Mouse (Mus musculus) forebrain, embryonic 13.5 days (tissue): ENCODE measurements around the gene Aspg. TPM values are rescaled to one million over a fixed set of nuclear protein-coding genes. Genes with fewer than 3 reads are reported as not detected.
A peak's percentile ranks its signal among the peaks of the same experiment; 100 is the strongest.

Experiments
- ATAC-seq: fragments of 200-750 bp; cut with Nextera tagmentation; 2 replicates; pipeline ENCODE4 v1.8.0; 2017
- H3K27ac ChIP-seq: fragments of 300-500 bp; sonication (generic); 2 replicates; pipeline ENCODE4 v1.5.1; 2015; ENCODE audit warnings: inconsistent platforms, mild to moderate bottlenecking, moderate library complexity
- H3K27me3 ChIP-seq: fragments of 300-500 bp; sonication (generic); 2 replicates; pipeline ENCODE4 v1.6.1; 2015; ENCODE audit warnings: mild to moderate bottlenecking, inconsistent platforms
- H3K36me3 ChIP-seq: fragments of 300-500 bp; sonication (generic); 2 replicates; pipeline ENCODE4 v1.6.1; 2015; ENCODE audit warnings: mild to moderate bottlenecking, inconsistent platforms; ENCODE audit not compliant: poor library complexity, severe bottlenecking
- H3K4me1 ChIP-seq: fragments of 300-500 bp; sonication (generic); 2 replicates; pipeline ENCODE4 v1.6.1; 2015; ENCODE audit warnings: inconsistent platforms
- H3K4me2 ChIP-seq: fragments of 300-500 bp; sonication (generic); 2 replicates; pipeline ENCODE4 v1.6.1; 2015; ENCODE audit warnings: inconsistent platforms, mild to moderate bottlenecking, moderate library complexity
- H3K4me3 ChIP-seq: fragments of 300-500 bp; sonication (generic); 2 replicates; pipeline ENCODE4 v1.5.1; 2015; ENCODE audit warnings: mild to moderate bottlenecking, inconsistent platforms
- H3K9ac ChIP-seq: fragments of 300-500 bp; sonication (generic); 2 replicates; pipeline ENCODE4 v1.6.1; 2015; ENCODE audit warnings: mild to moderate bottlenecking, inconsistent platforms
- H3K9me3 ChIP-seq: fragments of 300-500 bp; sonication (generic); replicated peaks from 2 replicates; pipeline ENCODE4 v1.6.1; 2016; ENCODE audit warnings: inconsistent platforms
- WGBS: fragments of 180-500 bp; shearing (Covaris S2); methylation state at CpG from one replicate; pipeline ENCODE4 v1.1.7; 2015; 5-methylcytosine and 5-hydroxymethylcytosine counted together
- polyA plus RNA-seq: library from polyadenylated mRNA; unstranded; fragments of >200 nt; fragmentation: Nextera tagmentation; extraction: Ambion mirVana; gene quantifications from 2 replicates; pipeline ENCODE4 v1.2.1, GENCODE M21; 2015

Aspg gene
- polyA plus RNA-seq, 1 experiment from 2014 or later: 0.15 TPM

DNA sequence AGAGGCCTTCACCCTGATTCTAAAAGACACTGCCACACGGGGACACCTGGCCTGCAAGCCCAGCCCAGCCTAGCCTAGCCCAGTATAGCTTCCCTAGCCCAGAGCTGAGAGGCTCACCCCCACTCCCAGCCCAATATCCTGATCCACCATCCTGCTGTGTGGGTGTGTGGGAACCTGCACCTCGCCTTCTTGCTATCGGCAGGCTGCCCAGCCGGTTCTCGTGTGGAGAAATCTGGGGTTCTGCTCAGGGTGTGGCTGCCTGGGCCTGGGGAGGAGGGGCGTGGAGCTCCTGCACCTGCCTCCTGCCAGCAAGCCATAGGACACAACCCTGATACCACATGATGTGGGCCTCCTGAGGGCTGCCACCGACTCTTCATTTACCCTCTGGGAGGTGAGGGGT is 11.2 kb downstream of the Aspg start:
- no peak for ATAC-seq
- H3K27ac ChIP-seq: no peak overlapping the region
- no peak overlapping the region for H3K4me3 ChIP-seq
- no peaks in the 10 kb centered on the region for H3K9me3 ChIP-seq
- no peaks in the 10 kb centered on the region for H3K36me3 ChIP-seq
- H3K27me3 ChIP-seq: no peaks in the 10 kb centered on the region
- H3K9ac ChIP-seq: no peak overlapping the region
- H3K4me1 ChIP-seq: 0 out of 2 replicates have a peak, but pooled peaks cover 13% of the 10 kb centered on the region
- WGBS: 82% methylated on average over 7 of the region's 7 CpGs
- H3K4me2 ChIP-seq: no peak overlapping the region

DNA sequence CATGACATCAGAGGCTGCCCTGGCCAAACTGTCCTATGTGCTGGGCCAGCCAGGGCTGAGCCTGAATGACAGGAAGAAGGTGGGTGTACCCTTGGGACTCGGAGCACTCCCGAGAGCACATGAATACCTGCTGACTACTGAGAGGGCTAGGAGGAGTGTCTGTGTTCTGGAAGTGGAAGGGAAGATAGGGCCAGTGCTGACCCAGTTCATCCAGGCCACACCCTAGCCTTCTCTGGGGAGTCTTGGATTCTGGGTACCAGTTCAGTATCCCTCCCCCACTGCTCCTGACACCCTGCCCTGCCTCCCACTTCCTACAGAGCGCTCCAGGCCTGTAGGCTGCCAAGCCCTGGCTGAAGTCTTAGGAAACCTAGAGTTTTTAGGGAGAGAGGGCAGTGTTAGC is 14.7 kb downstream of the Aspg start:
- 81% methylated on average over 3 of the region's 3 CpGs for WGBS
- no peaks in the 10 kb centered on the region for H3K4me1 ChIP-seq
- no peaks in the 10 kb centered on the region for H3K9me3 ChIP-seq
- H3K4me2 ChIP-seq: no peak overlapping the region
- H3K27ac ChIP-seq: no peak overlapping the region
- H3K27me3 ChIP-seq: no peaks in the 10 kb centered on the region
- no peak overlapping the region for H3K4me3 ChIP-seq
- no peak overlapping the region for H3K9ac ChIP-seq
- no peak for ATAC-seq
- no peaks in the 10 kb centered on the region for H3K36me3 ChIP-seq

DNA sequence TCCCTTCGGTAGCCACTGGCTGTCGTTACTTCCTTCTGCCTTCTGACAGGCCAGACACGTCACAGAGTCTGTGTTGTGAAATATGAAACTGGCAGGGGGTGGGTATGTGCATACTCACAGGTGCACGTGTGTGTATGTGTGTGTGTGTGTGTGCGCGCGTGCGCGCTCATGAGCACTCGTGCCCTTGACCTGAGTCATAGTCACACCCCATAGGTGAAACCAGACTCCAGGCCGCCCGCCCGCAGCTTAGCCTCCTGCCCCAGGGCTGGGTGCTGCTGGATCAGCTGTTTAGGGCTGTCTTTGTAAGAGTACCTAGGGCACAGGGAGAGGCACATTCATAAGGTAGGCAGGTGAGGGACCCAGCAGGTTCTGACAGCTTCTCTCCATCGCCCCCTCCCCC is 19.4 kb downstream of the Aspg start:
- no peaks in the 10 kb centered on the region for H3K9me3 ChIP-seq
- no peak overlapping the region for H3K27ac ChIP-seq
- H3K9ac ChIP-seq: no peak overlapping the region
- ATAC-seq: no peak
- 86% methylated on average over 14 of the region's 14 CpGs for WGBS
- H3K4me3 ChIP-seq: no peak overlapping the region
- peaks cover 14% of the 10 kb centered on the region for H3K4me1 ChIP-seq
- no peak overlapping the region for H3K4me2 ChIP-seq
- H3K36me3 ChIP-seq: no peaks in the 10 kb centered on the region
- H3K27me3 ChIP-seq: peaks cover 15% of the 10 kb centered on the region

DNA sequence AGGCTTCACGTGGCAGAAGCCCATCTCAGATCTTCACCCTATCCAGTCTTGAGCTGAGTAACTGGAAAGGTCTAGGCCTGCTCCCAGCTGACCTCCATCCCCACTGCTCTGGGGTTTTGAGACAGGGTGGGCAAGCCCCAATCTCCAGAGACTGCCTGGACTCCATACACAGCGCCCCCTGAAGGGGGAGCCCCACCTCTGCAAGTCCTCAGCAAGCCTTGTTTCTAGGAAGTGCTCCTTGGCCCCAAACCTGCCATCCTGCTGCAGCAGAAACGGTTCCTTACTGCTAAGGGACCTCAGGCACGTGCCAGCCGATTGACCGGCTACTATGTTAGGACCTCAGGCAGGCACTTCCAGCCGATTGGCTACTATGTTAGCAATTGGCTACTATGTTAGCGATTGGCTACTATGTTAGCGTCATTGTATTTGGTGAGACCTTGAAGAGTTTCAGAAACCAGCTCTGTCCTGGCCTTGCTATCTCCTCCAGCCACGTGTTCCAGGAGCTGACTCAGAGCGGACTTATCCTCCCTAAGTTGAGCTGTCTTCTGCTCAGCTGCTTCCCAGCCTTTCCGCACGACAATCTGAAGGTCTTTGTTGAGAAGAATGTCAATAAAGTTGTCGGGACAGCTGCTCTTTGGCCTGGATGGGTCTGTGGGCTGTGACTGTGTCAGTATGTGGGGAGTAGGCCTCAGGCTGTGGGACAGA is 20.6 kb downstream of the Aspg start:
- H3K4me2 ChIP-seq: no peak overlapping the region
- H3K27ac ChIP-seq: no peak overlapping the region
- peaks cover 16% of the 10 kb centered on the region for H3K4me1 ChIP-seq
- H3K9me3 ChIP-seq: no peaks in the 10 kb centered on the region
- no peak for ATAC-seq
- no peak overlapping the region for H3K9ac ChIP-seq
- H3K36me3 ChIP-seq: no peaks in the 10 kb centered on the region
- H3K4me3 ChIP-seq: no peak overlapping the region
- H3K27me3 ChIP-seq: peaks cover 27% of the 10 kb centered on the region
- WGBS: 67% methylated on average over 14 of the region's 14 CpGs

DNA sequence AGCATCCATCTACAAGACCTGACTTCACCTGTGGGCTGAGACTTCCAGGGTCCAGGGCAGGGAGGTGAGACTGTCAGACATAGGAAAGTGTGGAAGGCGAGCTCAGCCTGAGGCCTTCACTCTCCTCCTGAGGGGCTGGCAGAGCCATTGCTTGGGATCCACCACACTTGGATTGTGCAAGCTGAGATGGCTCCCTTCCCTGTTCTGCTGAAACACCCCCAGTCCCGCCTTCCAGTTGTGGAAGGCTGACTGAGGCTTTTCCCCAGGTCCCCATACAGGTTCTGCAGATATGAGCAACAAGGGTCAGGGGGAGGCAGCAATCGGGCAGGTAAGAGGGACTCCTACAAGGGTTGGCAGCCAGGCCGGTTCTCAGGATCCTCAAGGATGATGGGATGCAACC is 22.0 kb downstream of the Aspg start:
- H3K9me3 ChIP-seq: no peaks in the 10 kb centered on the region
- no peak overlapping the region for H3K9ac ChIP-seq
- H3K36me3 ChIP-seq: no peaks in the 10 kb centered on the region
- H3K4me1 ChIP-seq: peaks cover 16% of the 10 kb centered on the region
- no peak overlapping the region for H3K27ac ChIP-seq
- no peak for ATAC-seq
- 87% methylated on average over 4 of the region's 4 CpGs for WGBS
- no peak overlapping the region for H3K4me2 ChIP-seq
- peaks cover 41% of the 10 kb centered on the region for H3K27me3 ChIP-seq
- no peak overlapping the region for H3K4me3 ChIP-seq

DNA sequence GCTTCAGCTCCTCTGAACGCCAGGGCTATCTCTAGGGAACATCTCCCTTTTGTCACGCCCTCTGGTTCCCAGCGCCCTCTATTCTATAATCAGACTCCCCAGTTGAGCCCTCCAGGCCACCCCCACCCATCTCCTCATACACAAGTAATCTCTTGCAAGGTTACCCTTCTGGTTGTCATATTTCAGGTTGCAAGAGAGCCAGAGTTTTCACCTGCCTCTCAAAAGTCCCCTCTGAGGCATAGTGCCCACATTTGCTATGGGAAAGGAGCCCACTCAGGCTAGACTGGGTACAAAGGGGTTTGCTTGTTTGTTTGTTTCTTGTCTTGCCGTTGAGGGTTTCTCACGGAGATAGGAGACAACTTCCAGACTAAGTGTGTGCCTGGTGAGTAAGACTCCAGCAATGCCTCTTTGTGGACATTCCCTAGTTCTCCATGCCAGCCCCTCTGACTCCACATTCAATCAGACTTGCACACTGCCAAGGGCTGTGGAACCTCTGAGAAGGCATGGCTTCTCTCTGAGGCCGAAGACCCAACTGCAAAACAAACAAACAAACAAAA is 22.9 kb downstream of the Aspg start:
- H3K27me3 ChIP-seq: peaks cover 42% of the 10 kb centered on the region
- H3K9me3 ChIP-seq: no peaks in the 10 kb centered on the region
- no peak overlapping the region for H3K9ac ChIP-seq
- no peaks in the 10 kb centered on the region for H3K36me3 ChIP-seq
- no peak for ATAC-seq
- peaks cover 16% of the 10 kb centered on the region for H3K4me1 ChIP-seq
- no peak overlapping the region for H3K27ac ChIP-seq
- peak overlapping the region; percentile 90; the same call in 1 of the 2 replicates for H3K4me2 ChIP-seq
- H3K4me3 ChIP-seq: no peak overlapping the region
- 74% methylated on average over 6 of the region's 6 CpGs for WGBS

DNA sequence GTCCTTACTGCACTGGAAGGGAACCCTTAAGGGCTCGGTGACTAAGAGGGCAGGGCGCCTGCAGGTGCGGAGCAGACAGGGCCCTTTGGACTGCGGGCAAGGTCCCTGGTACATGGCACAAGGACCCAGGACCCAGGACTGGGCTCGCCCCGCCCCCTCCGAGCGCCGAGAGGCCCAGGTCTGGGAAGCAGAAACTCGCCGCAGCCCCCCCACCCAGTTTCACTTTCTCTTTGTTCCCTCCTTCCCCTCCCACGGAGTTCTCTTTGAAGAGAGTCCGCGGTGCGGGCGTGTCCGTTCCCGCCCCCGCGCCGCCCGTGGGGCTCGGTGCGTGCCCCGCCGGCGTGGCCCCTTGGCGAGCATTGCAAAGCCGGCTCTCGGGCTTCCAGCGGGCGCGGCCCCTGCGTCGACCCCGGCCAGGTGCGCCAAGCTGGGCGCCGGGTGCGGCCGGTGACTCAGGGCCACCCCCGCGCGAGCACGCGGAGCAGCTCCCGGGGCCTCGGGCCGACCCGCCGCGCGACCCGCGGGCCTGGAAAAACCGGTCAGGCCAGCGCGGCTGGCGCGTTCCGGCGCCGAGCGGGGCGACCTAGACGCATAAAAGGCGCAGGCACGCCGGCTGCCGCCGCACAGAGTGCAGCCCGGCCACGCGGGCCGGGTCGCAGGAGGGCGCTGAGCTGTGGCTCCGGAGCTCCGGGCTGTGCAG is 23.8 kb downstream of the Aspg start:
- H3K9me3 ChIP-seq: no peaks in the 10 kb centered on the region
- under 1% methylated on average over 74 of the region's 79 CpGs for WGBS
- H3K27ac ChIP-seq: no peak overlapping the region
- no peaks in the 10 kb centered on the region for H3K36me3 ChIP-seq
- H3K4me3 ChIP-seq: peak overlapping the region; percentile 60
- peaks cover 16% of the 10 kb centered on the region for H3K4me1 ChIP-seq
- H3K27me3 ChIP-seq: peaks cover 42% of the 10 kb centered on the region
- H3K9ac ChIP-seq: peak overlapping the region; percentile 82
- ATAC-seq: peak; percentile 82
- peak overlapping the region; percentile 90 for H3K4me2 ChIP-seq

DNA sequence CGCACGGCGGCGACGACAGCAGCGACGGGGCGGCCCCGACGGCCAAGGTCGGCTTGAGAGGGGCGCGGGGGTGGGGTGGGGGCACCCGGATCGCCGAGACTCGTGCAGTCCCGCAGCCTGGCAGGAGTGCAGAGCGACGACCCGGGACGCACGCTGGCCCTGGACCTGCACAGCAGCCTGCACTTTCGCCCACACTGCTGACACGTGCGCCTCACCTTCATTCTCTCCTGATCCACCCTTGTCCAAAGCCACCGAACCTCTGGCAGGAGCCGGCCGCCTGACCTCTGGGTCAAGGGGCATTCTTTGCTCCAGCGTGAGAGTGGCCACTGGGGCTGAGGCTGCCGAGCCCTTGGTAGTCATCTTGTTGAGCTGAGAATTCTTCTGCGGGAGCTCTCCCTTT is 24.5 kb downstream of the Aspg start:
- Histone ChIP-seq H3K9me3 (no peaks in the 10 kb centered on the region), H3K4me3 (peak overlapping the region; percentile 60), H3K9ac (peak overlapping the region; percentile 82; the same call in 1 of the 2 replicates), H3K4me1 (peaks cover 16% of the 10 kb centered on the region), H3K4me2 (peak overlapping the region; percentile 90), H3K27ac (no peak overlapping the region), H3K36me3 (no peaks in the 10 kb centered on the region), H3K27me3 (peaks cover 42% of the 10 kb centered on the region)
- 9% methylated on average over 31 of the region's 32 CpGs for WGBS
- peak; percentile 27; the same call in 1 of the 2 replicates for ATAC-seq

DNA sequence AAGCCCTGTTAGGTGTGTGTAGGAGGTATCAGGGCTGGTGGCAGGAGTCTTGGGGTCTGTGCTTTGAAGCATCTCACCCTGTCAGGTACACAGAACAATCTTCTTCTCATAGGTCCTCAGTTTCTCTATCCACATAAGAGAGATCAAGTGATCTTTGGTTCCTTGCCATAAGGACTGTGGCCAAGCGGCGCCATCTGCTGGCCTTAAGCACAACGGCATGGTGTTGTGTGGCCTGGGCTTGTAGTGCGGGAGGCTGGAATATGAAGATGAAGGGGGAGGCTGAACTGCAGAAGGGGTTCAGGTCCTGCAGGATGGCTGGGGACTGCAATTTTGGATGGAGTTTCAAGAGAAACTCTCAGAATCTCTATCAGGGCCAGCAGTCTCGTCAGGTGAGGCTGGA is 33.8 kb downstream of the Aspg start:
- Histone ChIP-seq H3K9me3 (no peaks in the 10 kb centered on the region), H3K27me3 (peaks cover 37% of the 10 kb centered on the region), H3K27ac (no peak overlapping the region), H3K9ac (no peak overlapping the region), H3K4me2 (no peak overlapping the region), H3K4me3 (no peak overlapping the region), H3K4me1 (peaks cover 29% of the 10 kb centered on the region), H3K36me3 (no peaks in the 10 kb centered on the region)
- 8% methylated on average over 5 of the region's 5 CpGs for WGBS
- no peak for ATAC-seq

DNA sequence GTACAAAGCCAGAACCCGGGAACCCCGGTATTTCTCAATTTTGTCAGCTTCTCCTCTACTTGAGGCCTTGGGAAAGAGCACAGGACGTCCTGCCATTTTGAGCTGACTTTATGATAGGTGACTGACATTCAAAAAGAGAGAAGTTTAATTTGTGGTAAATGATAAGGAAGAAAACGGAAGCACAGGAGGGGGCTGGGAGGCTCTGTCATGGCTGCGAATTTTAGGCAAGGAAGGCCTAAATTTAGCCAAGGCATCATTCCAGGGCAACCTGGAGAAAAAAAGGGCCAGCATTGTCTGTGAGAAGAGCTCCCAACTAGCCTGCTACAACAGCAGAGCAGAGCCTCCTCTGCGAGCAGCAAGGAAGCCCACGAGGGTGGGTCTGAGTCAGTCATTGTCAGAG is 34.3 kb downstream of the Aspg start:
- Histone ChIP-seq H3K27ac (no peak overlapping the region), H3K9me3 (no peaks in the 10 kb centered on the region), H3K4me3 (no peak overlapping the region), H3K27me3 (peaks cover 37% of the 10 kb centered on the region), H3K36me3 (no peaks in the 10 kb centered on the region), H3K4me2 (no peak overlapping the region), H3K9ac (no peak overlapping the region), H3K4me1 (peaks cover 34% of the 10 kb centered on the region)
- WGBS: 55% methylated on average over 7 of the region's 7 CpGs
- no peak for ATAC-seq

DNA sequence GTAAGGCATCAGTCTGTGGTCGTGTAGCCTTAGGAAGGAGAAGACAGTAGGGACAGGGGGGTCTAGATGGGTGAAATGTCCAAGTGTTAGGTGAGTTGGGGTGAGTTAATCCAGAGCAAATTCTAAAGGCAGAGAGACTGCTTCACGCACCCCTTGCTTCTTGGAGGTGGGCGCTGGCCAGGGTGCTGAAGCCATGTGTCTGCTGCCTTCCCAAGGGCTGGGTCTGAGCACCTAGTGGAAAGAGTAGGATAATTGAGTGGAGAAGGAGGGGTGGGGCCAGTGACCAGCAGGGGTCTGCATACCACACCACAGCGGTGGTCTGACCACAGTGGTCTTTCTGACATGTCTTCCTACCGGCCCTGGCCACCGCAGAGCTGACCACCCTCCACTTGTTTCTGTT is 34.8 kb downstream of the Aspg start:
- Histone ChIP-seq H3K9me3 (no peaks in the 10 kb centered on the region), H3K4me1 (peaks cover 39% of the 10 kb centered on the region), H3K27me3 (peaks cover 37% of the 10 kb centered on the region), H3K36me3 (no peaks in the 10 kb centered on the region), H3K4me3 (no peak overlapping the region), H3K4me2 (no peak overlapping the region), H3K27ac (no peak overlapping the region), H3K9ac (no peak overlapping the region)
- WGBS: 11% methylated on average over 6 of the region's 6 CpGs
- no peak for ATAC-seq

DNA sequence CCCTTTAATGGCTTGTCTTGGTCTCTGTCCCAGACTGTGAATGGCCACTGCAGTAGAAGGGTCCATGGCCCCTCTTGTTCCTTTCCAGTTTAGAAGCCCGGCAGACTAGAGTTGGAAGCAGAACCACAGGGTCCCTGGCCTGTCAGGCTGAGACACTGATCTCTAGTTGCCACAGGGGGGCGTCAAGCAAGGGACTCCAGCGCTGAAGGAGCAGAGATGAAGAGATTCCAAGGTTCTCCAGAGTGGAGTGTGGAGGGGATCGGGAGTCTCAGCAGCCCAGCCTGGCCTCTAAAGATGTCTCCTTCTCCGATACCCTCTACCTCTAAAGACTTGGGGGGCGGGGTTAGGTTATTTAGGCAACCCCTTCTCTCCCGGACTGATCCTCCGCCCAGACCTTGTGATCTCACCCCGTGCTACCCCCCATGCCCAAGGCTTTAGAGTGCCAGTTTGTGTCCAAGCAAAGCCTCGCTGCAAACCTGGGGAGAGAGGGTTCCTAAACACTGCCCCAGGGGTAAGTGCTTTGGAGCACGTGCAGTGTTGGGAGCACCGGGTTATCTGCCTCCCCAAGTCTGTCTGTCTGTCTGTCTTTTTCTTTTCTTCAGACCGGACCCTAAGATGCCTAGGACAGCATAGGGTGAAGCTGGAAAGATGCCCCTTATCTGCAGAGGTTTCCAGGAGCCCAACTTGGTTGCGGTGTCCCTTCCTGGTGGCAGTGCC is 36.8 kb downstream of the Aspg start:
- H3K9ac ChIP-seq: peak overlapping the region; percentile 80
- no peaks in the 10 kb centered on the region for H3K9me3 ChIP-seq
- H3K27me3 ChIP-seq: peaks cover 37% of the 10 kb centered on the region
- no peaks in the 10 kb centered on the region for H3K36me3 ChIP-seq
- peak overlapping the region; percentile 51; the same call in 1 of the 2 replicates for H3K27ac ChIP-seq
- H3K4me3 ChIP-seq: peak overlapping the region; percentile 74
- under 1% methylated on average over 14 of the region's 14 CpGs for WGBS
- peaks cover 59% of the 10 kb centered on the region for H3K4me1 ChIP-seq
- no peak for ATAC-seq
- peak overlapping the region; percentile 95 for H3K4me2 ChIP-seq
